ENCODE assay signal across 7 mouse cellular contexts in the genomic region with DNA sequence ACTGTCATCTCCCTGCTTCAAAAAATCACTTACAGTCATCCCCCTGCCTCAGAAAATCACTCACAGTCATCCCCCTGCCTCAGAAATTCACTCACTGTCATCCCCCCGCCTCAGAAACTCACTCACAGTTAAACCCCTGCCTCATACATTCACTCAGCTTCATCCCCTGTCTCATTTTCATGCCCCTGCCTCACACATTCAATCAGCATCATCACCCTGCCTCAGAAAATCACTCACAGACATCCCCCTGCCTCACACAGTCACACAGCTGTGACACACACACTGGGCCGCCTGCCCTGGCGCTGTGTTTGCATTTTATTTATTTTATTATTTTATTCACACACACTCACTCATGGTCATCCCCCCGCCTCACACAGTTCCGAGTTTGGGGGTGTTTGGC. TPM values are rescaled to one million over a fixed set of nuclear protein-coding genes. Genes with fewer than 3 reads are reported as not detected.
A peak's percentile ranks its signal among the peaks of the same experiment; 100 is the strongest.
DNase-seq lines count a peak whose midpoint lies in the region; ATAC-seq lines count a peak whose summit lies in the region.
"Not testable (repeated sequence)": the region's sequence is repeated elsewhere in the genome, so short reads cannot be mapped to it uniquely, and the experiment has no call there.

No protein-coding gene starts in this region.

- in situ Hi-C loops in ES-E14 (cut with MboI; ENCODE audit: low sequenced_read_pairs in 2 of 2, unreplicated experiment in 2 of 2), result not testable (repeated sequence)

- not testable (repeated sequence) for ATAC-seq in midbrain, embryonic 11.5 days (ENCODE audit: low FRiP score)

- not testable (repeated sequence) for H3K9ac ChIP-seq in ES-E14 (ENCODE audit: insufficient read depth, low read depth, low read length, poor library complexity, severe bottlenecking); midbrain, embryonic 11.5 days (ENCODE audit: low read length)

- 42% methylated on average over 5 of the region's 5 CpGs for WGBS in limb, embryonic 10.5 days
- WGBS in midbrain, embryonic 11.5 days, result 22% methylated on average over 5 of the region's 5 CpGs

- DNase-seq in ES-E14 (ENCODE audit: low read depth, low spot score), result not testable (repeated sequence)
- peak; percentile 10 for DNase-seq in embryo, embryonic 9.5 days (ENCODE audit: extremely low spot score)
- DNase-seq in gastrocnemius, postnatal 14 days, result peak; percentile 5
- DNase-seq in limb, embryonic 10.5 days (ENCODE audit: low spot score), result peak; percentile 30
- DNase-seq in midbrain, embryonic 11.5 days (ENCODE audit: low spot score, missing footprints), result peak; percentile 81
- DNase-seq in right cerebral cortex, postnatal 10 days (ENCODE audit: low spot score in 2 of 2), result peak; percentile 31 to 41
- peak; percentile 1 for DNase-seq in yolk sac, embryonic 10.5 days (ENCODE audit: low spot score)

- intact Hi-C loops in gastrocnemius, postnatal 14 days (cut with DNase I; ENCODE audit: low total_unique reads), result not testable (repeated sequence)

- not testable (repeated sequence) for H3K9me3 ChIP-seq in ES-E14 (ENCODE audit: control insufficient read depth, insufficient read depth, low read depth, low read length)
- H3K9me3 ChIP-seq in limb, embryonic 10.5 days (replicated peaks), result peaks cover 24% of the 10 kb centered on the region
- H3K9me3 ChIP-seq in midbrain, embryonic 11.5 days (ENCODE audit: control insufficient read depth, low read length), result peaks cover 17% of the 10 kb centered on the region

- H3K36me3 ChIP-seq in ES-E14 (ENCODE audit: control insufficient read depth, insufficient read depth, low read length, poor library complexity, severe bottlenecking); limb, embryonic 10.5 days; midbrain, embryonic 11.5 days (ENCODE audit: control insufficient read depth, insufficient read depth, low read length): not testable (repeated sequence)

- H3K27ac ChIP-seq in ES-E14 (ENCODE audit: insufficient read depth, low read depth, low read length, poor library complexity, severe bottlenecking), result peak overlapping the region; percentile 73
- not testable (repeated sequence) for H3K27ac ChIP-seq in limb, embryonic 10.5 days; midbrain, embryonic 11.5 days (ENCODE audit: low read depth, low read length)

- not testable (repeated sequence) for H3K4me3 ChIP-seq in ES-E14 (ENCODE audit: insufficient read depth in 1 of 2, low read depth in 1 of 2, low read length in 2 of 2, poor library complexity in 1 of 2, severe bottlenecking in 1 of 2); limb, embryonic 10.5 days; midbrain, embryonic 11.5 days (ENCODE audit: low read depth, low read length)

- H3K4me2 ChIP-seq in midbrain, embryonic 11.5 days, result not testable (repeated sequence)

- peaks cover 15 to 23% of the 10 kb centered on the region in 2 experiments for H3K4me1 ChIP-seq in ES-E14 (ENCODE audit: control insufficient read depth in 2 of 2, insufficient read depth in 2 of 2, low read length in 2 of 2, poor library complexity in 1 of 2)
- peaks cover 11% of the 10 kb centered on the region; the same call in 1 of the 2 replicates for H3K4me1 ChIP-seq in limb, embryonic 10.5 days
- H3K4me1 ChIP-seq in midbrain, embryonic 11.5 days (ENCODE audit: control insufficient read depth, insufficient read depth, low read length), result peaks cover 22% of the 10 kb centered on the region

- H3K27me3 ChIP-seq in limb, embryonic 10.5 days (ENCODE audit: low read depth, poor library complexity, severe bottlenecking); midbrain, embryonic 11.5 days (ENCODE audit: control insufficient read depth, insufficient read depth, low read length): not testable (repeated sequence)

RNA-seq across cellular contexts. Expression of a gene that starts 4.7 kb away (rescaled TPM):
- total RNA-seq in ES-E14 (2012; rRNA removed), result 165 and 322 TPM in 2 replicates
- total RNA-seq in gastrocnemius, postnatal 14 days (2021), result 10 to 100 TPM; 32.5 to 36.1 TPM
- polyA plus RNA-seq in limb, embryonic 10.5 days (2016; fragmentation: Nextera tagmentation; extraction: Ambion mirVana), result 253 and 254 TPM in 2 replicates
- 177 and 189 TPM in 2 replicates for polyA plus RNA-seq in midbrain, embryonic 11.5 days (2014; fragmentation: Nextera tagmentation; extraction: Ambion mirVana)
